Mouse (Mus musculus) yolk sac, embryonic 10.5 days (tissue): ENCODE measurements at regions not wholly inside any gene's neighbourhood (a gene's known extent, or its start where the extent isn't known, plus 50 kb on each side); places are given as distances from the start of the nearest gene placed in this dataset.
A peak's percentile ranks its signal among the peaks of the same experiment; 100 is the strongest.

Source experiments
- DNase-seq: peaks from one replicate; pipeline ENCODE4 v3.0.0-alpha.2; 2017; ENCODE audit warnings: low spot score

DNA sequence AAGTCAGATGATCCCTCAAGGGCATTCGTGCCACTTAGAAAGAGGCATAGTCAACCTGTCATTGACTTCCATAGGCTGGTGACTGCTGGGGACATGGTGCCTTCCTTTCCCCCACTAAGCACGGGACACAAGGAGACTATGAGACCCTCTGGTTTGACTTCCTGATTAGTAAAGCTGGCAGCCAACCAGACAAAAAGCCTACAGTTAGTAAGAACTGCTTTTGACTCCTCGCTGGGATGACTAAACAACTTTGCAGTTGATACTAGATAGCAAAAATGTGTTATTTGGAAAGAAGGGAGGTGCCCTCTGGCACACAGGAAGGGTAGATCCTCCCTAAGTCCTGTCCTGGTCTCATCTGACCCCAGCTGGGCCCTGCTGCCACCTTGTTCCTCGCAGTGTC lies 95.0 kb upstream of the Runx1 start:
- DNase-seq = no peak

DNA sequence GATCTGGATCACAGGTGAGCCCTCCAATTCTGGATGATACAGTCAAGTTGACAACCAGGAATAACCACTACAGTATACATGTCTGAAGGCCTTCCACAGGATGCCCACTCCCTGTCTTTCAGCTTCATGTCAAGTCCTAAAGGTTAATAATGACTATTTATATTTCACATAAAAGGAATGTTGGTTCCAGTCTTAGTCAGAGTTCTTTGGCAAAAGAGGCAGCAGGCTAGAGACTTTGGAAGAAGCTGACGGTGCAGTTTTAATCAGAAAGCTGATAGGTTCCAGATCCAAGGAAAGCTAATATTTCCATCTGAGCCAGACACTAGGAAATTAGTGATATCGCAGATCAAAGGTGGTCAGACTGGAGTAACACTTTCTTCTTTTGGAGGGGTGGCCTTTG lies 91.4 kb upstream of the Runx1 start:
- no peak for DNase-seq

DNA sequence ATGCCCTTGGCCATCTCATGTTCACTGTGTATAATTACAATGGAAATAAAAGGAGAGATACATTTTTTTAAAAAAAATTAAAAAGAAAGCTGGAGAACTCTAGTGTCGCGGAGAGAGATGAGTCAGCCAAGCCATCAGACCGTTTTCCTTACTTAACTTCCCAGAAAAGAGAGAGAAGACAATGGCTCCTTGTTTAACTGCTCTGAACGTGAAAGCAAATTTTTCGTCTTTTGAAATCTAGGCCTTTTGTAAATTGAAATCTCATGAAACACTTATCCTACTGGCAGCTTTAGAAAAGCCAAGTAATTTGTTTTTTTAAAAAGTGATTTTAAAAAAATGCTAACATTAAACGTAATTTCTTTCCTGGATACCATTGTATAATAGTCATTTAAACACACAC lies 89.7 kb upstream of the Runx1 start:
- DNase-seq = no peak

DNA sequence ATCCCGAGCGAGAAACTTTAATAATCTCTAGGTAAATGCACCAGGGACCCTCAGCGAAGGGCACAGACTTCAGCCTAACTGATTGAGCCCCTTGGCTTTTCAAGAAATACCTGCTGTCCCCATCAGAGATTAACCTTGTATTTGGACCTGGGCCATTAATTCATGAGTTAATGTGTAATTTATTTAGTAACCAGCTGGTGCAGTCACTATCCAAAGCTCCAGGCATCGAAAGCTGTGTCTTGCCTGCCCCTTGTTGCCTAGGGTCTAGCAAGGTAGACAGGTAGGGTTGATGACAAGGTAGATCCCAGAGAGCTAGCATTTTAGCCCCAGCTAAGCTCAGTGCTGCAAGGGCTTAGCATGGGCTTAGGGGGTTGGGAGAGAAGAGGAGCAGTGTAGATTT lies 80.9 kb upstream of the Runx1 start:
- DNase-seq = no peak

DNA sequence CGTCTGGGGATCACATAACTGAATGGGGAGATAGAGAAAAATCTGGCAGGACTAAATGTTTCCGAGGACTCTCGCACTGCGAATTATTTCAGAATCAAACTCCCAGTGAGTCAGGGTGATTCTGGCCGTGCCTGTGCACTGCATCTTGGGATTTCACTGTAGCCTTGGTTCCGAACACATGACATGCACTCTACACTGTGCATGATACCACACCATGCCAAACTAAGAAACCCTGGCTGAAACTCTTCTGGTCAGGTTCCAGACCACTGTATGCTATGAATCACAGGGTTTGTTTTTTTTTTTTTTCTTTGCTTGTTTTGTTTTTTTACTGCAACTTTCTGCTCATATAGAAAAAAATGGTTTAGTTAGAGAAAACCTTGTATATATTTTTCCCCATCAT lies 79.7 kb upstream of the Runx1 start:
- no peak for DNase-seq

DNA sequence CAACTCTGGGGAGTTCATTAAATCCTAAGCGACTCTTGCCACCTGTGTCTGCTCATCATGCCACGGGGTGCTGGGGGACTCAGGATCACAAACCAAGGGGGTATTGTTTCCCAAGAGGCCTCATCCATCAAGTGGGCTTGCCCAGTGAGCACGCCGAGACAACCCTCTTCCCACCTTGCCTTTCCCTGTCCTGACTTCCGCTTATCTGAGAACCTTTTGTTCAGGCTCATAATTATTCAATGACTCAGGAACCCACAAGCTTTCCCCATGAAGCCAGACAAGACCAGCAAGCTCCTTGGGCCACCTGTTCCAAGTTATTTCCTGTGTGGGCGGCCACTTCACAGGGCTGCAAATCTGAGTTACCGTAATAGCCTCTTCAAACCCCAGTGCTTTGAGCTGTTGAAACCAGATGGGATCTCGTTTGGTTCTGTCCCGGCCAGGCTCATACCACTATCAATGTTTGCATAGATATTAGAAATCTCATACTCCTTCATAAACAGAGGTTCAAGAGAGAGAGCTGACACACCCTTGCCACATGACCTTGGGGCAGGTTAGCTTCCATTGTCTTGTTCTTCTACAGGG lies 78.0 kb upstream of the Runx1 start:
- no peak for DNase-seq

DNA sequence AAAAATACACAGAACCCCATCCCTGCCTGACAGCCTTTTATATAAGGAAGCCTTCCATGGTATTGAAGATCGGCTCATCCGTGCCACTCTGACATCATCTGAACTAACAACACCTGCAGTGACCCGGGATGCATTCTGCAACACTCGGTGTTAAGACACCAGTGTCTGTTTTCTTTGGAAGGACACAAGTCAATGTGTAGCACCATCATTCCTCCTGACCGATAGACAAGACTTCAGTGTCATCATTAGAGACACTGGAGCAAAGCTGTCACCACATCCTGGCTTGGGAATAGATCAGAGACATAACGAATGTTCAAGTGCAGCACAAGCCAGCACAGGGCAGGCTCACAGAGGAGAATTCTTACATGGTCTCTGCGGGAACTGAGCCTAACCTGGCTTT lies 77.5 kb upstream of the Runx1 start:
- DNase-seq = no peak

DNA sequence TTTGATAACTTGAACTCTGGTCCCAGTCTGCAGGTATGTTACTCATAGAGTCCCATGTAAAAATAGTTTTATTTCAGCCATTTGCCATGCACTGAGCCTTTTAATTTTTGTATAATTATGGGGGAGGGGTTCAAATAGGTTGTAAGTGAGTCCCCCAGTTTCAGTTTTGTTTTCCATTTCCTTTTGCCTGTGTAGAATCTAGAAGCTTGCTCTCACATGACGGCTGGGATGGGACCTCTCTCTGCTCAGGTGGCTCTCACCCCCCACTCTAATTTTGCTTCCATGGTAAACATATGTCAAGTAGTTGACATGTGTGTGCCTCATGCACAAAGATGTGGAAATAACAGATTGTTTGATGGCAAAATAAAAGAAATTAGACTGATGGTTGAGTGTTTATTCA lies 73.8 kb upstream of the Runx1 start:
- DNase-seq = no peak

DNA sequence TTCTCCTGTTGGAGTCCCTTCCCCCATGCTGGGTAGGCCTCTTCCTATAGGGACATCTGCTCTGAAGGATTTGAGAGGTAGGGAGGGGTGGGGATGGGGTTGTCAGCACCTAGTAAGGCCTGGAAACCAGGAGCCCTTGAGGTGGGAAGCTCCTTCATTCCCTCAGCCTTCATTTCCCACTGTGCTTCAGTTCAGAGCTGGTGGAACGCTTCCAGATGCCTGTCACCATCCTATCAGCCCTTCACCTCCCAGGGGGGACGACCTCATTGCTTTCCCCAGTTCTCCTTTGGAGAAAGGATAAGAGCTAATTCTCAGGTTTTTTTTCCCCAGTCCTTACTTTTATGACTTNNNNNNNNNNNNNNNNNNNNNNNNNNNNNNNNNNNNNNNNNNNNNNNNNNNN lies 65.8 kb upstream of the Runx1 start:
- no peak for DNase-seq

DNA sequence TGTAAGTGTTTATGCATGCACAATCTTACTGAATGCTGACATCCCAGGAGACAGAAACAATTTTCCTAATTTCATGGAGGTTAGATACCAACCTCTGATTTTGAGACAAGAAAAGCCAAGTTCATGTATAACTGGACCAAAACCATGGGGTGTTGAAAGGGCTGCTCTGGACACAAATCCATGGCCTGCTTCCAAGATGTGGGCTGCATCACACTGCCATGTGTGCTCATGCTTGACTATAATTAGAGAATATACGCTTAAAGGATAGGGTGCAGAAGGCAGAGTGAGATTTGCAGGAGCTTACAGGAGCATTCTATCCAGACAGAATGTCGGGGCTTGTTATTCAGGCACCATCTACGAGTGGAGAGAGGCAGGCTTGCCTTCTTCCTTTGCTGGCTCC lies 64.8 kb upstream of the Runx1 start:
- DNase-seq = no peak

DNA sequence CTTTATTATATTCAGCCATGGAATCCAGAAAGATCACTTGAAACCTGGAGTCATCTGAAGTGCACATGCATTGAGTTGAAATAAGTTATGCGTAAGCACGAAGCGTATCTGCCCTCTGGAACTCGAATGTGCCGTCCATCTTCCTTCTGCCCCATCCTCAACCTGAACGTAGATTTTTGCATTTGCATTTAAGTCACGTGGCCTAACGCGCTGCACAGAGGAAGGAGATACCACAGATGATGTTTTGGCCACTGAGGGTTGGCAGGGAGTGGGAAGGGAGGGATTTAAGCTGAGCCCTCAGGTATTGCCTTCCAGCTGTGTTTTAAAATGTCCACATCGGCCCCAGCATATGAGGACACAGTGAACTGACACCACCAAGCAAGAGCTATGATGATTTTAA lies 63.6 kb upstream of the Runx1 start:
- DNase-seq = no peak

DNA sequence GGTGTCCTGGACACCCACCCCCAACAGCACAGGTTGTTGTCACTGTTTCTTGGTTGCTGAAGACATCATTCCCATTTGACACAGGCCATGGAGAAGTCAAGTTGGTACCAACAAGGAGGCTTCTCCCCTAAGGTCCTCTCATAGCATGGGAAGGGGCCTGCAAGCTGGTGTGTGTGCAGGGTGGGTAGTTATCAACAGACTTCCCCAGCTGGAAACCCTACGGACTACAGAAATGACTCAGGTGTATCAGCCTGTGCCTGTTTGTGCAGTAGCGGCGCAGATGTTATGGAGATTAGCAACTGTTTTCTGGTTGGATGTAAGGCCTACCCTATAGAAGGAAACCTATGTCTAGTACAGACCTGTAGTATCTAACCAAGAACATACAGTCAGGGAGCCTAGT lies 60.3 kb upstream of the Runx1 start:
- no peak for DNase-seq

DNA sequence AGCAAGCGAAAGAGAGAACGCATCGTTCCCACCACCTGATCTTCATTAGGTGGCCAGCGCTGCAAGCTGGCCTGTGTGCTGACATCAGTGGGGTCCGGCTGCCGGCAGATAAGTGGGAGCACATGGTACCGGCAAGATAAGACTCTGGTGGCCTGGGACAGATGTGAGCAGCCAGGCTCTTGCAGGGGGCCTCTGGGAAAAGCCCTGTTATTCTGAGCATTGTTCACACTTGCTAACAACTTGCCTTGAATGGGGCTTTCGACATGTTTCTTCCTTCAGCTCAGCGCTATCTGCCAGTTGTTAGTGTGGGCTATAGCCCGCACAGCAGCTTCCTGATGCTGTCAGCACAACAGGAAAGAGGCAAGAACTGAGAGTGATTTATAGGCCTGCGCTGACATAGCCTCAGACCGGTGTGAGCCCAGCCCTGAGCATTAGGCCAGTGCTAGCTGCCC lies 57.9 kb upstream of the Runx1 start:
- DNase-seq = peak; percentile 62

DNA sequence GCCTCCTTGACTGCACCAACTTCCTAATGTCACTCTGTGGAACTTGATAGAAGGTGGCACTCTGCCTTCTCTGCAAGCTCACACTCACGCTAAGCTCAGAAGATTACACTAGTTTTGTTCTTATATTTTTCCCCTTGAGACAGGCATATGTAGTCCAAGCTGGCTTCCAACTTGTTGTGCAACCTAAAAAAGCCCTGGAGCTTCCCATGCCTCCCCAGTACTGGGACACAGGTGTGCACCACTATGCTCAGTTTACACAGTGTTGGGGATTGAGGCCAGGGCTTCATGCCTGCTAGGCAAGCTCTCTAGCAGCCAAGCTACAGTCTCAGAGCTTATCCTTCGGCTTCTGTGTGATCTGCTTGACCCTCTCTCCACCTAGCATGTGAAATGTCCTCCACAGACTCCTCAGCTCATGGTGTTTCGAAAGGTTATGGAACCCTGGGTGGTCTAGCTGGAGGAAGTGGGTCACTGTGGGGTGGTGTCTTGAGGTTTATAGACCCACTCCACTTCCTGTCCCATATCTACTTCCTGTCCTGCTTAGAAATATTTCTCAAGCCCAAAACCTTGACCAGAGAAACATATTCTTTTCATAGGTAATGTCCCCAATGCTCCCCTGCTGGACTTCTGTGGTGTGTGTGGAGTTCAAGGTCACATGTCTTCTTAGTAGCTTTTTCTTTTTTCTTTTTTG lies 54.6 kb upstream of the Runx1 start:
- DNase-seq = no peak

DNA sequence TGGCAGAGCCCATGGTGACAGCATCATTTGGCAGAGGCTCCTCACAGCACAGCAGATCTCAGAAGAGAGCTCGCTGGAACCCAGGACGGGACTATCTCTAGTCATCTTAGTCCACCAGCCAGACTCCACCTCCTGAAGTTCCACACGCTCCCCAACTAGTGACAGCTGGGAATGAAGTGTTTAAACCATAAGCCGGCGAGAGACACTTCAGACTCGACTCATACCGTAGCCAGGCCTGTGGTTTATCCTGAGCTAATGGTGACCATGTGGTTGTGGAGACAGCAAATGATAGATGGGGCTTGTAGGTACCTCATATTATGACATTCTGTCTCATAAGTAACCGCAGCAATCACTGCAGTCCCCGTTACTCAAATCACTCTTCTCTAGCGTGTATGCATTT lies 52.1 kb upstream of the Runx1 start:
- DNase-seq = no peak
